Mouse (Mus musculus) heart, postnatal 25 days (tissue): ENCODE results near the gene Gm49353. TPM values are rescaled to one million over a fixed set of nuclear protein-coding genes. Genes with fewer than 3 reads are reported as not detected.

Source experiments
- DNase-seq: peaks from one replicate; pipeline ENCODE4 v3.0.0; 2022; ENCODE audit warnings: low spot score
- intact Hi-C: fragments of 180-260 bp; cut with DNase I; formaldehyde crosslinking; loops from one replicate; pipeline ENCODE4 v1.15.1; 2025
- total RNA-seq, 2 experiments: library from RNA; stranded (reverse); gene quantifications; 2 replicates each; pipeline ENCODE4 v1.2.3; 2021

Gene Gm49353
- total RNA-seq, result not detected

- no peak for DNase-seq
- intact Hi-C loops, result no loop called here
Measured at GRCm38 (mm10) chr10:29198642-29199041, at the start of gene Gm49353. Gene Gm49353, plus strand, starts transcription at chr10:29198954.

DNA sequence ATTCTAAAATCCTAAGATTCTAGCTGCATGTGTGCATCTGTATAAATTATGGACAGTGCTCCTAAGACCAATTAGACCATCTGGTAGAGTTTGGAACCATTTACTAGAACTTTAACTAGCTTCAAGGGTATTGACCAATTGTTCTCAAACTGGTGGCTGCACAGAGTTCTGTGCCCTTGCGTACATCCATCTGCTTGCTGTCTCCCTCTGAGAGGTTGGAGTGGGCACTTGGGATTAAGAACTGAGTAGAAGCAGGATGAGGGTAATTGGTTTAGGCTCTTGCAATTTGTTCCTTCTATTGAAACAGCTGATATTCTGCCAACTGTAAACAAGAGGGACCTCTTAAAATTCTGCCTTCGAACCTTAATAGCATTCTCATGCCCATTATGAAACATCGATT lies 43.5 kb upstream of the Gm49353 start:
- no peak for DNase-seq
- intact Hi-C loops, result no loop called here

GRCm38 (mm10) chr10:29161664-29162063 lies 37.1 kb upstream of the Gm49353 start:
- intact Hi-C loops, result no loop called here
- DNase-seq, result no peak

DNA sequence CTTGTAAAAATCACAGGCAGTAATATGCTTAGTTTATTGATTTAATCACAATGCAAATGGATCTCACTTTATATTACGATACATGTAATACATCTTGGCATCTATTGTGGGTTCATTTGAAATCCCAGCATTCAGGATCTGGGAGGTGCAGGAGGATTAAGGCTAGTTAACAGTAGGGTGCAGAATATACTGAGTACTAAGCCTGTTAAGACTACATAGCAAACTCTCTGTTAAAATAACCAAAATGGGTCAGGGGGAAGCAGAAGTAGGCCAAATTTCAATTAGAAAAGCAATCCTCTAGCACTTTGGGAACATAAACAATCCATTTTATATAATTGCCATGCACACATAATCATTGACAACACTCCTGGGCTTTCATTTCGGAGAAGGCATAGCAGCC lies 25.0 kb upstream of the Gm49353 start:
- intact Hi-C loops, result no loop called here
- DNase-seq, result no peak

DNA sequence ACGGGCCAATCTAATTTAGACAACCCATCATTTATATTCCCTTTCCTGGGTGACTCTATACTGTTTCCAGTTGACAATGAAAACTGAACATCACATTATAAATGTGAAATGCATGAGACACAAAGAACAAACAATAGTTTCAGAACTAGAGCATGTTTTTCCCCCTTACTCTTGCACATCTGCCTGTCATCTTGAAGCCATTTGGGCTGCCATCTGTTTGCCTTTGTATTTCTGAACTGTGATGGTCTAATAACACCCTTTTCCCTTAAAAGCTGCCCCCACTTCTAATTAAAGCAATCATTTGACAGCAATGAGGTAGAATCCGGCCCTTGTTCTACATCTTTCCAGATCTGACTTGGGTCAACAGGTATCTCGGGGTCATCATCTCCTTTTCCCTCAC lies 23.1 kb upstream of the Gm49353 start:
- intact Hi-C loops, result no loop called here

GRCm38 (mm10) chr10:29176881-29177280 lies 21.9 kb upstream of the Gm49353 start:
- intact Hi-C loops, result no loop called here
- no peak for DNase-seq

More for the DNA sequence above, 23.1 kb upstream of the Gm49353 start:
- DNase-seq, result no peak

DNA sequence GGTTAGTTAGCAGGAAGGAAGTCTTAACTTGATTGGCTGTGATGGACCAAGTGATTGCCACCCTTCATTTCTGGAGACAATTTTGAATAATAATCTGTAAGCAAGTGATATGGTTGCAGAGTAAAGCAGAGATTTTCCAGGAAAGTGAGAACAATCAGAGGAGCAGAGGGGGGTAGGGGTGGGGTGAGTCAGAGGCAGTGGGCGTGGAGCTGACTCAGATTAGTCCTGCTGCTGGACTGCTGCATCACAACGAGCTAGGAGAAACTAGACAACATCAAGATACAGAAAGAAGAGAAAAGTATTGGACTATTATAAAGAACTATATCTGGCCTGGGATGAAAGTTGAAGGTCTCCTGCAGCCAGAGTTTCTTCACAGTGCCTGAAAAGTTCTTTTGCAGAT lies 20.8 kb upstream of the Gm49353 start:
- intact Hi-C loops, result no loop called here
- no peak for DNase-seq

DNA sequence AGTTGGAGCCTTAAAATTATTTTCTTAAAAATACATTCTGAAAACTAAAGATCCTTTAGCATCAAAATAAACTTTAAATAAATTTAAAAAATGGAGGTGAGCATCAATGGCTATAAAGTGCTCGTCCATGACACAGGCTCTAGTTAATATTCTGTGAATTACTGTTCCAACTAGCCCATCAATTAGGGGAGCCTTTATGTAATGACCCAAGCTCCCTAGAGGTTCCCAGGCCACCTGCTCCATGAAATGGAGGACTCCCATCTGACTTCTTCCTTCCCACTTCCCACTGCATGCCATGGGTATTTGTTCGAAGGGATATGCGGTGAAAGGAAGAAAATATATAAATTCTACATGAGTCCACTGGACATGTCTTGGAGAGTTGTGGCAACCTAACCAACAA lies 18.5 kb upstream of the Gm49353 start:
- no peak for DNase-seq
- intact Hi-C loops, result no loop called here

DNA sequence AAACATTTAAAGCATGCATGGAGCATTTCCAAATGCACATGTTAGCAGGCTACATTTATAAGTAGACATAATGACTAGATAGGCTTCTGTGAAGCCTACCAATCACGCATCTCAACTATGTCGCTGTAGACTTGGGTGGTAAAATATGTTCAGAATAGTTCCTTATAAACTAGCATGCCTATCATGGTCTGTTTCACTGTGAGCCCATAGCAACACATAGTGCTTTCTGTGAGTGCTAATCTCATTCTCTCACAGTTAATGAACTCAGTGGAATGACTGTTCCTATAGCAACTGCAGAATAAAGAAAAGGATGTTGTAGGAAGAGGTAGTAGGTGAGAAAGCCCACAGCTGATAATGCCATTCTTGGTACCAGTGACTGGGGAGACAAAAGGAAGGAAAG lies 17.7 kb upstream of the Gm49353 start:
- intact Hi-C loops, result no loop called here
- DNase-seq, result no peak

DNA sequence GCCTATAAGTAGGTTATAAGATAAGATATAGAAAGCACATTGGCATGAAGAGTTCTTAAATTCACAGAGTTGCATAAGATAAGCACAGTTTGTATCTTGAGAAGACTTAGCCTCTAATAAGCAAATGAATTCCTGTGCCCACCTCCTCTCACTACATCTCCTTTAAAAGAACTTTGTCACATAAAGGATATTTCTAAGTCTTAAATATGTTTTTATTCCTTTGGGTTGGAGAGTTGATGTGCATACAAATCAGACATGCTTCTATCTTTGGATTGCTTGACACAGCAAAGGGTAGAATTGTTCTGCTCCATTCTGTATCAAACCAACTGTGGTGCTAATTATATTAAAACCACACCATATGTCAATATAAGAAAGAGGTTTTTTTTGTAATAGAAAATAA lies 5.0 kb upstream of the Gm49353 start:
- DNase-seq, result no peak
- intact Hi-C loops, result no loop called here

GRCm38 (mm10) chr10:29196811-29197210 lies 1.9 kb upstream of the Gm49353 start:
- intact Hi-C loops, result no loop called here
- DNase-seq, result no peak

DNA sequence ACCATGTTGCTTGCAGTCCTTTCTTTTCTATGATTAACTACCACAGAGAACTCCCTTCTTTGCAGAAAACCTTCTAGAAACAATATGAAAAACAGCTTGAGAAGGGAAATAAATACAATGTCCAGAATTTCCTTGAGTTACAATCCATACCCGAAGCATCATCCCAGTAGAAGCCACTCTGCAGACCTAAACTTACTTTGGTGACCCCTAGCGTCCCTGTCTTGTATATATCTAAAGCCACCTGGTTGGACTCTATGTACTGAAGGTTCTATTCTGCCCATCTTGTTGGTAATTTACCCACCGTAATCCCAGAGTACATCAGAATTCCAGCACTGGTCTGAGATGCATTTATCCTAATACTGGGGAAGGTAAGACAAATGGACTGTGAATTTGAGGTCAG lies 1.1 kb downstream of the Gm49353 start:
- intact Hi-C loops, result no loop called here

GRCm38 (mm10) chr10:29200609-29201008 lies 1.9 kb downstream of the Gm49353 start:
- DNase-seq, result no peak
- intact Hi-C loops, result no loop called here

More for the DNA sequence above, 1.1 kb downstream of the Gm49353 start:
- DNase-seq, result no peak

GRCm38 (mm10) chr10:29206730-29207129 lies 8.0 kb downstream of the Gm49353 start:
- no peak for DNase-seq

GRCm38 (mm10) chr10:29208735-29209134 lies 10.0 kb downstream of the Gm49353 start:
- DNase-seq, result no peak
- intact Hi-C loops, result no loop called here

More at GRCm38 (mm10) chr10:29206730-29207129, 8.0 kb downstream of the Gm49353 start:
- intact Hi-C loops, result no loop called here

DNA sequence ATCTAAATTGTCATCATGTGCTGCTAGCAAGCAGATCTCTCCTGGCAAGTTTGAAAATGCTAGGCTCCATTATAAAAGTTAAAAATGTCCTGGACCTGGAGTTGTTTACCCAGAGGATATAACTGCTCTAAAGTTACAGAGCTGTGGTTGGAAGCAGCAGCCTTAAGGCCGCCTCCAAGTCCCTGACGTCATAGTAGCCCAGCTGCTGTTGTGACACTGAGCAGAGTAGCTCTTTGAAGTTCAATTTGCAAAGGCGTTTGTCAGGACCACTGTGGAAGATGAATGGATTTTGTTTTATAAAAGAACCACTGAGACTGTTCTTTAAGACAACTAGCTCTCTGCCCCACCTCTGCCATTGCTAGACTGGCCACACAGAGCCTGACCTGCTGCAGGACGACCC lies 12.7 kb downstream of the Gm49353 start, which contains the start of gene 9330159F19Rik:
Gene 9330159F19Rik, plus strand, starts transcription at position 154 of the 400 bp plus-strand sequence.
- intact Hi-C loops, result no loop called here
- no peak for DNase-seq

DNA sequence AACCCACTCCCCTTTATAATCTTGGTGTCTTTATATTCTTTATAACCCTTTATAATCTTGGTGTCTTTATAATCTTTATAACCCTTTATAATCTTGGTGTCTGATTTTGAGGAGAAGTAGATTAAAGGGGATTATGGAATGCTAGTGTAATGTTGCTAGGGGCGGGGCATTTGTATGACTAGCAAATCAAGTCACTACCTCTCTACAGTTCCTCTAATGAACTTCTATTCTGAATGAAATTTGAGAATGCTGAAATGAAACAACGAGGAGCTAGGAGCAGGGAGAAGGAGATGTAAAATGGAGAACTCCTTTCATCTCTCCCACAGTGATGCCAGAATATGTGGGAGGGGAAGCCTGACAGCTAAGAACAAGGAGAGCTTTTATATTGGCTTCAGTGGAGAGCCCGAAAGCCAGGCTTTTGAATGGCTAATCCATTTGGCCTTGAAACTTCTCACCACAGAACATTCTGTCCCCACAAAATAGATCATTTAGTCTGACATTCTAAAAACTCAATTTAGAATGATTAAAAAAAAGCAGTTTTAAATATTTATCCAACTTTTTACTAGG lies 14.9 kb downstream of the Gm49353 start:
- intact Hi-C loops, result no loop called here
- DNase-seq, result no peak

- DNase-seq, result no peak
- intact Hi-C loops, result no loop called here
Measured at GRCm38 (mm10) chr10:29216957-29217356, 18.2 kb downstream of the Gm49353 start.

DNA sequence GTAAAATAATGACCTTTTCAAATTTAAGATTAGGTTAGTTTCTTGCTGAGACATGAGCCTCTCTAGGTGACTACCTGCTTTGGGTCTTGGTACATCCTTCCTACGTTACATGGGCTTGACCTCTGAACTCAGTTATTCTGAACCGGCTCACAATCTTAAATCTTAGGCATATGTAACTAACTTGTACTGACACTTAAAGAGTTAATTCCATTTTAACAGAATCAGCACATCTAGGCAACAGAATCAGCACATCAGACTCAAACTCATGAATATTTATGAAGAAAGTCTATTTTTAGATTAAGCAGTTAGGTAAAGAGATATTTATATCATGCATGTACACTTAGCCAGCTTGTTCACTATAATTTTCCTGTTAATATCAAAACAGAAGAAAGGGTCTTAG lies 18.7 kb downstream of the Gm49353 start:
- intact Hi-C loops, result no loop called here
- DNase-seq, result no peak

GRCm38 (mm10) chr10:29225329-29225728 lies 26.6 kb downstream of the Gm49353 start:
- intact Hi-C loops, result no loop called here

DNA sequence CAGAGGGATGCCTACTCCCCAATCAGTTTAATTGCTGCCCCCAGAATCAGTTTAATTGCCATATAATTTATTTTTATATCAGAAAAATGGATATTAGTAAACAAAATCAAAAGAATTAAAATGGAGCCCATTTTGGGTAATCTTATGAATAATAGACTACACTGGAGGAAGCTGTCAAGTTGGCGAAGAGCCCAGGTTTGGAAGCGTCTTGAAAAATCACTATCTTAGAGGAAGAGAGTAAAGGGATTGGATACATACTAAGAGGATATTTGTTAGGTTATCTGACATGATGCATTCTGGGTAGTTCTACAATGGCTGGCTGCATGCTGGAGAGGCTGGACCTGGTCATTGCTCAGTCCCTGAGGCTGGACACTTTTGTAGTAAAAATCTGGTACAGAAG lies 32.5 kb downstream of the Gm49353 start:
- intact Hi-C loops, result no loop called here
- no peak for DNase-seq

More at GRCm38 (mm10) chr10:29225329-29225728, 26.6 kb downstream of the Gm49353 start:
- DNase-seq, result no peak
